Mouse (Mus musculus) intestine, postnatal 0 days (tissue): ENCODE measurements around the gene Plekhg5. TPM values are rescaled to one million over a fixed set of nuclear protein-coding genes. Genes with fewer than 3 reads are reported as not detected.

Experiments used
- ATAC-seq: fragments of 200-750 bp; cut with Nextera tagmentation; 2 replicates; pipeline ENCODE4 v1.8.0; 2017; ENCODE audit warnings: mild to moderate bottlenecking, moderate TSS enrichment, moderate library complexity
- H3K27ac ChIP-seq: fragments of 300-500 bp; sonication (generic); 2 replicates; pipeline ENCODE4 v1.5.1; 2014; ENCODE audit warnings: mild to moderate bottlenecking, low read depth, low read length, moderate library complexity
- H3K27me3 ChIP-seq: fragments of 300-500 bp; sonication (generic); replicated peaks from 2 replicates; pipeline ENCODE4 v1.6.1; 2014; ENCODE audit warnings: low read length, mixed read lengths; ENCODE audit not compliant: control insufficient read depth, insufficient read depth
- H3K36me3 ChIP-seq: fragments of 300-500 bp; sonication (generic); 2 replicates; pipeline ENCODE4 v1.6.1; 2014; ENCODE audit warnings: mild to moderate bottlenecking, moderate library complexity; ENCODE audit not compliant: control insufficient read depth, insufficient read depth
- H3K4me1 ChIP-seq: fragments of 300-500 bp; sonication (generic); replicated peaks from 2 replicates; pipeline ENCODE4 v1.6.1; 2014; ENCODE audit warnings: antibody characterized with exemption, low read length, mixed read lengths; ENCODE audit not compliant: control insufficient read depth, insufficient read depth
- H3K4me2 ChIP-seq: fragments of 300-500 bp; sonication (generic); replicated peaks from 2 replicates; pipeline ENCODE4 v1.6.1; 2014; ENCODE audit warnings: low read depth, mild to moderate bottlenecking, moderate library complexity
- H3K4me3 ChIP-seq: fragments of 300-500 bp; sonication (generic); 2 replicates; pipeline ENCODE4 v1.5.1; 2014; ENCODE audit warnings: low read depth, low read length
- H3K9ac ChIP-seq: fragments of 300-500 bp; sonication (generic); 2 replicates; pipeline ENCODE4 v1.6.1; 2014; ENCODE audit warnings: mild to moderate bottlenecking, low read depth, low read length
- H3K9me3 ChIP-seq: fragments of 300-500 bp; sonication (generic); 2 replicates; pipeline ENCODE4 v1.6.1; 2016; ENCODE audit warnings: mixed run types; ENCODE audit not compliant: control insufficient read depth
- CTCF ChIP-seq: sonication (generic); IDR thresholded peaks from 2 replicates; pipeline ENCODE4 v1.5.1; 2016; ENCODE audit warnings: low read depth, mild to moderate bottlenecking, control low read depth, antibody characterized with exemption, moderate library complexity
- WGBS: fragments of 180-500 bp; shearing (Covaris S2); extraction: QIAGEN DNeasy Blood & Tissue Kit; methylation state at CpG from one replicate; pipeline ENCODE4 v1.1.7; 2014; 5-methylcytosine and 5-hydroxymethylcytosine counted together
- polyA plus RNA-seq: library from polyadenylated mRNA; unstranded; fragments of >200 nt; fragmentation: Nextera tagmentation; extraction: Ambion mirVana; gene quantifications from 2 replicates; pipeline ENCODE4 v1.2.1, GENCODE M21; 2015

Gene Plekhg5
- polyA plus RNA-seq, 1 experiment from 2014 or later: 14.0 TPM

GRCm38 (mm10) chr4:152077191-152077590 lies 4.9 kb downstream of the Plekhg5 start:
- Histone ChIP-seq H3K9me3 (no peaks in the 10 kb centered on the region), H3K36me3 (no peaks in the 10 kb centered on the region), H3K4me2 (no peak overlapping the region), H3K27ac (no peak overlapping the region), H3K4me1 (no peaks in the 10 kb centered on the region), H3K9ac (no peak overlapping the region), H3K27me3 (no peaks in the 10 kb centered on the region), H3K4me3 (no peak overlapping the region)
- WGBS: 91% methylated on average over 9 of the region's 9 CpGs
- no peak for TF ChIP-seq CTCF
- ATAC-seq: no peak

- no peak for ATAC-seq
- H3K9me3 ChIP-seq: no peaks in the 10 kb centered on the region
- H3K4me1 ChIP-seq: no peaks in the 10 kb centered on the region
- no peak for TF ChIP-seq CTCF
- no peak overlapping the region for H3K4me2 ChIP-seq
- H3K27ac ChIP-seq: no peak overlapping the region
- no peaks in the 10 kb centered on the region for H3K36me3 ChIP-seq
- H3K27me3 ChIP-seq: no peaks in the 10 kb centered on the region
- 90% methylated on average over 10 of the region's 10 CpGs for WGBS
- no peak overlapping the region for H3K9ac ChIP-seq
- H3K4me3 ChIP-seq: no peak overlapping the region
These were observed 5.8 kb downstream of the Plekhg5 start for GRCm38 (mm10) chr4:152078105-152078530.

- H3K4me3 ChIP-seq: no peak overlapping the region
- peak; percentile 33; the same call in 1 of the 2 replicates for TF ChIP-seq CTCF
- ATAC-seq: no peak
- no peaks in the 10 kb centered on the region for H3K4me1 ChIP-seq
- no peaks in the 10 kb centered on the region for H3K27me3 ChIP-seq
- no peaks in the 10 kb centered on the region for H3K36me3 ChIP-seq
- WGBS: 90% methylated on average over 3 of the region's 3 CpGs
- H3K4me2 ChIP-seq: no peak overlapping the region
- H3K9ac ChIP-seq: no peak overlapping the region
- no peaks in the 10 kb centered on the region for H3K9me3 ChIP-seq
- H3K27ac ChIP-seq: no peak overlapping the region
These were observed 7.0 kb downstream of the Plekhg5 start for GRCm38 (mm10) chr4:152079261-152079660.

- WGBS: 59% methylated on average over 7 of the region's 7 CpGs
- H3K4me1 ChIP-seq: no peaks in the 10 kb centered on the region
- H3K4me2 ChIP-seq: no peak overlapping the region
- no peaks in the 10 kb centered on the region for H3K27me3 ChIP-seq
- ATAC-seq: no peak
- no peak overlapping the region for H3K9ac ChIP-seq
- TF ChIP-seq CTCF: no peak
- H3K27ac ChIP-seq: no peak overlapping the region
- no peaks in the 10 kb centered on the region for H3K9me3 ChIP-seq
- H3K4me3 ChIP-seq: no peak overlapping the region
- H3K36me3 ChIP-seq: no peaks in the 10 kb centered on the region
These were observed 7.6 kb downstream of the Plekhg5 start for GRCm38 (mm10) chr4:152079931-152080330.

GRCm38 (mm10) chr4:152083611-152084220 lies 11.4 kb downstream of the Plekhg5 start:
- Histone ChIP-seq H3K27ac (no peak overlapping the region), H3K9ac (no peak overlapping the region), H3K36me3 (no peaks in the 10 kb centered on the region), H3K4me3 (no peak overlapping the region), H3K9me3 (no peaks in the 10 kb centered on the region), H3K27me3 (no peaks in the 10 kb centered on the region), H3K4me1 (peaks cover 7% of the 10 kb centered on the region; the same call in 1 of the 2 replicates), H3K4me2 (no peak overlapping the region)
- WGBS: 69% methylated on average over 7 of the region's 7 CpGs
- TF ChIP-seq CTCF: no peak
- ATAC-seq: no peak

- no peak for ATAC-seq
- Histone ChIP-seq H3K27me3 (no peaks in the 10 kb centered on the region), H3K4me3 (no peak overlapping the region), H3K4me2 (no peak overlapping the region), H3K4me1 (peaks cover 7% of the 10 kb centered on the region; the same call in 1 of the 2 replicates), H3K36me3 (no peaks in the 10 kb centered on the region), H3K9me3 (no peaks in the 10 kb centered on the region), H3K27ac (no peak overlapping the region), H3K9ac (no peak overlapping the region)
- TF ChIP-seq CTCF: no peak
- 84% methylated on average over 7 of the region's 7 CpGs for WGBS
These were observed 12.3 kb downstream of the Plekhg5 start for GRCm38 (mm10) chr4:152084616-152085015.
